Mouse (Mus musculus): ENCODE results near the gene Bri3bp.

Gene Bri3bp

GRCm38 (mm10) chr5:125449306-125449705, 7.9 kb downstream of the Bri3bp start:
- DNase-seq (ENCODE audit: low read depth in 2 of 2, low spot score in 2 of 2): no peak

- DNase-seq (ENCODE audit: low read depth in 2 of 2, low spot score in 2 of 2): no peak
Measured at GRCm38 (mm10) chr5:125452573-125452972, 11.2 kb downstream of the Bri3bp start.

GRCm38 (mm10) chr5:125456100-125456499, 14.7 kb downstream of the Bri3bp start:
- no peak for DNase-seq (ENCODE audit: low read depth in 2 of 2, low spot score in 2 of 2)

- no peak for DNase-seq (ENCODE audit: low read depth in 2 of 2, low spot score in 2 of 2)
Measured at GRCm38 (mm10) chr5:125457538-125457937, 16.2 kb downstream of the Bri3bp start.

GRCm38 (mm10) chr5:125460574-125460973, 19.2 kb downstream of the Bri3bp start:
- no peak for DNase-seq (ENCODE audit: low read depth in 2 of 2, low spot score in 2 of 2)

- DNase-seq (ENCODE audit: low read depth in 2 of 2, low spot score in 2 of 2): peak in 1 of 2 experiments; percentile 44
Measured at GRCm38 (mm10) chr5:125461868-125462445, 20.6 kb downstream of the Bri3bp start.

- no peak for DNase-seq (ENCODE audit: low read depth in 2 of 2, low spot score in 2 of 2)
Measured at GRCm38 (mm10) chr5:125465192-125465591, 23.8 kb downstream of the Bri3bp start.

- peak; percentile 89 to 90 for DNase-seq (ENCODE audit: low read depth in 2 of 2, low spot score in 2 of 2)
Measured at GRCm38 (mm10) chr5:125465701-125466106, 24.3 kb downstream of the Bri3bp start.

- DNase-seq (ENCODE audit: low read depth in 2 of 2, low spot score in 2 of 2): no peak
Measured at GRCm38 (mm10) chr5:125466483-125466882, 25.1 kb downstream of the Bri3bp start.

- DNase-seq (ENCODE audit: low read depth in 2 of 2, low spot score in 2 of 2): no peak
Measured at GRCm38 (mm10) chr5:125467261-125467660, 25.9 kb downstream of the Bri3bp start.

GRCm38 (mm10) chr5:125470713-125471112, 29.3 kb downstream of the Bri3bp start:
- DNase-seq (ENCODE audit: low read depth in 2 of 2, low spot score in 2 of 2): no peak

- no peak for DNase-seq (ENCODE audit: low read depth in 2 of 2, low spot score in 2 of 2)
Measured at GRCm38 (mm10) chr5:125472796-125473475, 31.6 kb downstream of the Bri3bp start.

GRCm38 (mm10) chr5:125475030-125475429, 33.7 kb downstream of the Bri3bp start:
- no peak for DNase-seq (ENCODE audit: low read depth in 2 of 2, low spot score in 2 of 2)

- peak; percentile 96 to 99 for DNase-seq (ENCODE audit: low read depth in 2 of 2, low spot score in 2 of 2)
Measured at GRCm38 (mm10) chr5:125475601-125476285, 34.4 kb downstream of the Bri3bp start, which contains the start of gene Aacs. TSS of gene Aacs (plus strand) at chr5:125475814.

GRCm38 (mm10) chr5:125476286-125476625, 34.9 kb downstream of the Bri3bp start:
- peak in 1 of 2 experiments; percentile 12 for DNase-seq (ENCODE audit: low read depth in 2 of 2, low spot score in 2 of 2)

GRCm38 (mm10) chr5:125476799-125477198, 35.4 kb downstream of the Bri3bp start:
- no peak for DNase-seq (ENCODE audit: low read depth in 2 of 2, low spot score in 2 of 2)

GRCm38 (mm10) chr5:125477533-125477932, 36.2 kb downstream of the Bri3bp start:
- DNase-seq (ENCODE audit: low read depth in 2 of 2, low spot score in 2 of 2): no peak

- no peak for DNase-seq (ENCODE audit: low read depth in 2 of 2, low spot score in 2 of 2)
Measured at GRCm38 (mm10) chr5:125478037-125478436, 36.7 kb downstream of the Bri3bp start.

- no peak for DNase-seq (ENCODE audit: low read depth in 2 of 2, low spot score in 2 of 2)
Measured at GRCm38 (mm10) chr5:125479376-125479775, 38.0 kb downstream of the Bri3bp start.

- DNase-seq (ENCODE audit: low read depth in 2 of 2, low spot score in 2 of 2): no peak
Measured at GRCm38 (mm10) chr5:125480434-125481231, 39.3 kb downstream of the Bri3bp start.

- no peak for DNase-seq (ENCODE audit: low read depth in 2 of 2, low spot score in 2 of 2)
Measured at GRCm38 (mm10) chr5:125482474-125482873, 41.1 kb downstream of the Bri3bp start.

Data from CD8-positive naive resting alpha-beta T cell, adult 2 months (primary cell).